Mouse (Mus musculus) cerebellum, adult 11-12 months (tissue): Measurements from ENCODE around the gene Gm8068.
"Not testable (repeated sequence)": the region's sequence is repeated elsewhere in the genome, so short reads cannot be mapped to it uniquely, and the experiment has no call there.

Experiments
- DNase-seq: peaks from one replicate; pipeline ENCODE4 v3.0.0; 2022

Gene Gm8068

DNA sequence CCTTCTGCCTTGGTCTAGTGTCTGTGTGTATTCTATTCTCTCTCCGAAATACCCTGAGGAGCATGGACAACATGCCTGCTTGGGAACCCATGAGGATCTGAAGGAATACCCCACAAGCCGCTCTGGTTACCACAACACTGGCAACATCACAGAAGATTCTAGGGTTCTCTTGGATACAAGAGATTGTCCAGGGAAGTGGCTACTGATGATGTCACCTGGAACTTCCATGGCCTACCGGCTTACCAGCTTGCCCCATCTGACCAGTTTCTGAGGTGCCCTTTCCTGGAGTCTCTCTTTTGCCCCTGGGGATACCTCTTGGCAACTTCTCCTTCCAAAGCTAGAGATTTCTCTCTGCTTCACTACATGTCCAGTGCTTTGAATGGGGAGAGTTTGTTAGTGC, at the start of gene Gm8068:
TSS of gene Gm8068 (minus strand) at position 101 of the 400 bp plus-strand sequence.
- not testable (repeated sequence) for DNase-seq

DNA sequence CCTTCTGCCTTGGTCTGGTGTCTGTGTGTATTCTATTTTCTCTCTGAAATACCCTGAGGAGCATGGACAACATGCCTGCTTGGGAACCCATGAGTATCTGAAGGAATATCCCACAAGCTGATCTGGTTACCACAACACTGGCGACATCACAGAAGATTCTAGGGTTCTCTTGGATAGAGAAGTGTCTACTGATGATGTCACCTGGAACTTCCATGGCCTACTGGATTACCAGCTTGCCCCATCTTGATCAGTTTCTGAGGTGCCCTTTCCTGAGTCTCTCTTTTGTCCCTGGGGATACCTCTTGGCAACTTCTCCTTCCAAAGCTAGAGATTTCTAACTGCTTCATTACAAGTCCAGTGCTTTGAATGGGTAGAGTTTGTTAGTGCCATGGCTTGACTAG, 48.8 kb upstream of the Gm8068 start, which contains the start of gene Gm7929:
TSS of gene Gm7929 (minus strand) at position 101 of the 400 bp plus-strand sequence.
- DNase-seq = not testable (repeated sequence)

DNA sequence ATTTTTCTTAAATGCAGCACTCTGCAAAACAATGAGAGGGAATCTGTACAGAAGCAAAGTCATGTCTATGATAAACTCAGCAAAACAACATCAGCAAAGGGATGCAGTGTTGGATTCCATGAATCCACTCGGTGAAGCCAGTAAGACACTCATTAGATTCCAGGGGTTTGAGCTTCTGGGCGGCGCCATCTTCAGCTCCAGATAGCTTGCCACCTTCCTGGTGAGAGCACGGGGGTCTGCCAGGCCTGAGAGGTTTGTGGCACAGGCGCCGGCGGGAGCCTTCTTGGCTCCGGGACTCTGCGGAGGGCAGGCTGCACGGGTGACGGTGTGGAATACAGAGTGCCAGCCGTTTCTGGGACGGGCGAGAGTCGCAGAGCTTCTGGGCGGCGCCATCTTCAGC, 21.8 kb upstream of the Gm8068 start:
- DNase-seq = not testable (repeated sequence)

DNA sequence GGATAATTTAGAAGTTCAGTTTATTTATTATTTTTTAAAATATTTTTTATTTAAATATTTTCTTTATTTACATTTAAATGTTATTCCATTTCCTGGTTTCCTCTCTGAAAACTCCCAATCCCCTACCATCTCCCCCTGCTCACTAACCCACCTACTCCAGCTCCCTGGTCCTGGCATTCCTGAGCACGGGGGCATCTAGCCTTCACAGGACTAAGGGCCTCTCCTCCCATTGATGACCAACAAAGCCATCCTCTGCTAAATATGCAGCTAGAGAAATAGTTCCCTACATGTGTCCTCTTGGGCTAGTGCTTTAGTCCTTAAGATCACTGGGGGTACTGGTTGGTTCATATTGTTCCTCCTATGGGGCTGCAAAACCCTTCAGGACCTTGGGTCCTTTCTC, 15.5 kb upstream of the Gm8068 start:
- DNase-seq = not testable (repeated sequence)

DNA sequence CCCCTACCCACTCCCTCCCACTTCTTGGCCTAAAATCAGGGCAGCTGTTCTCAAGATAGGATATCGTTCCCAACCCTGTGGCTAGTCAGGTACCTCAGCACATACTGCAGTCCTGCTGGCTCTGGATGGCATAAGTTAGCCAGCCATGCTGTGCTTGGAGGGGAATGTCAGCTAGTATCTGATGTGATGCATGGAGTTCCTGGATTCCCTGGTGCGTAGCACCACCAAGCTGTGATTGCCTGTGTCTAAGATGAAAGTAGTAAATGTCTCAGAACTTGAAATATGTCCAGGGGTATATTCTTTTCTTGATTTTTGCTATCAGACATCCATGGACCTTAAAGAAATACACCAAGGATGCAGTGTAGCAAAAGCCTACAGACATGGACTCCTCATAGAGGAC, 53.5 kb downstream of the Gm8068 start:
- DNase-seq = not testable (repeated sequence)
